Mouse (Mus musculus): ENCODE results near the gene Mif. TPM values are rescaled to one million over a fixed set of nuclear protein-coding genes. Genes with fewer than 3 reads are reported as not detected.

The Mif gene
- total and polyA plus RNA-seq, 3 experiments = 1,217 to 2,151 (median 2,072) TPM

GRCm38 (mm10) chr10:75855416-75855981 is 4.5 kb downstream of the Mif start:
- peaks cover 8% of the 10 kb centered on the region for H3K79me2 ChIP-seq (replicated peaks; ENCODE audit: control insufficient read depth, extremely low read depth, insufficient read depth, poor library complexity, severe bottlenecking)
- no peak for TF ChIP-seq IRF4 (IDR thresholded peaks at IDR 0.05; ENCODE audit: low read depth, low read length)
- no peak for TF ChIP-seq MXI1 (IDR thresholded peaks at IDR 0.05; ENCODE audit: low read depth, low read length)
- no peak for TF ChIP-seq TCF12 (IDR thresholded peaks at IDR 0.05; ENCODE audit: low read depth, low read length)
- no peak for TF ChIP-seq NRF1 (IDR thresholded peaks at IDR 0.05; ENCODE audit: low read depth, low read length)
- no peak for TF ChIP-seq KAT2A (IDR thresholded peaks at IDR 0.05; ENCODE audit: insufficient replicate concordance, low read length)
- no peak for TF ChIP-seq CTCF (conservative IDR thresholded peaks at IDR 0.05 in 1 of 2, IDR thresholded peaks at IDR 0.05 in 1 of 2; ENCODE audit: low read depth in 2 of 2, low read length in 2 of 2)
- TF ChIP-seq BHLHE40 (IDR thresholded peaks at IDR 0.05; ENCODE audit: low read depth, low read length) = no peak
- no peak for TF ChIP-seq PAX5 (IDR thresholded peaks at IDR 0.05; ENCODE audit: low read length)
- TF ChIP-seq MAX (IDR thresholded peaks at IDR 0.05; ENCODE audit: low read length) = no peak
- no peak overlapping the region for H3K4me2 ChIP-seq (ENCODE audit: insufficient read depth, low read depth, poor library complexity, severe bottlenecking)
- in situ Hi-C loops (cut with MboI; ENCODE audit: low pct_ligation_motif_present, low pct_unique_long_range_greater_than_20kb, low sequenced_read_pairs) (loop anchor here (10.0 kb wide), 1 partner anchor 111 kb away; no protein-coding TSS in a partner anchor), dilution Hi-C loops (cut with MboI; ENCODE audit: extremely low pct_ligation_motif_present, extremely low pct_unique_long_range_greater_than_20kb, low sequenced_read_pairs) (no loop called here)
- no peak overlapping the region for H3K27ac ChIP-seq (ENCODE audit: insufficient read depth, low read depth)
- peaks cover 8 to 21% of the 10 kb centered on the region in 2 experiments; a peak in 3 of 4 replicates for H3K4me1 ChIP-seq (ENCODE audit: control insufficient read depth in 1 of 2, insufficient read depth in 2 of 2)
- H3K36me3 ChIP-seq (replicated peaks in 1 of 2; ENCODE audit: control insufficient read depth in 1 of 2, insufficient read depth in 1 of 2, low read length in 1 of 2) = peaks cover 15 to 42% of the 10 kb centered on the region in 2 experiments
- H3K9ac ChIP-seq (ENCODE audit: insufficient read depth, low read depth) = no peak overlapping the region
- no peak for DNase-seq (ENCODE audit: extremely low read depth)
- H3K4me3 ChIP-seq (replicated peaks in 1 of 3; ENCODE audit: low read depth in 2 of 3, low read length in 2 of 3, poor library complexity in 1 of 3) = no peak overlapping the region
- H3K9me3 ChIP-seq (replicated peaks; ENCODE audit: low read length) = peaks cover 4% of the 10 kb centered on the region
- H3K27me3 ChIP-seq (replicated peaks) = no peaks in the 10 kb centered on the region

- TF ChIP-seq GABPA (IDR thresholded peaks at IDR 0.05; ENCODE audit: insufficient replicate concordance, low read depth, low read length) = no peak
- TF ChIP-seq IRF4 (IDR thresholded peaks at IDR 0.05; ENCODE audit: low read depth, low read length) = no peak
- TF ChIP-seq SIN3A (IDR thresholded peaks at IDR 0.05; ENCODE audit: low read length) = no peak
- TF ChIP-seq USF2 (conservative IDR thresholded peaks at IDR 0.05; ENCODE audit: low read depth, low read length) = no peak
- no peak for TF ChIP-seq USF1 (IDR thresholded peaks at IDR 0.05; ENCODE audit: low read depth, low read length)
- no peak for TF ChIP-seq MXI1 (IDR thresholded peaks at IDR 0.05; ENCODE audit: low read depth, low read length)
- TF ChIP-seq ELF1 (IDR thresholded peaks at IDR 0.05; ENCODE audit: low read depth, low read length) = no peak
- no peak for TF ChIP-seq TCF12 (IDR thresholded peaks at IDR 0.05; ENCODE audit: low read depth, low read length)
- TF ChIP-seq KAT2A (IDR thresholded peaks at IDR 0.05; ENCODE audit: insufficient replicate concordance, low read length) = no peak
- TF ChIP-seq JUND (conservative IDR thresholded peaks at IDR 0.05; ENCODE audit: low read depth, low read length) = no peak
- no peak for TF ChIP-seq ZMIZ1 (IDR thresholded peaks at IDR 0.05; ENCODE audit: low read depth, low read length)
- TF ChIP-seq MAZ (IDR thresholded peaks at IDR 0.05; ENCODE audit: low read depth, low read length) = no peak
- no peak for TF ChIP-seq JUN (IDR thresholded peaks at IDR 0.05; ENCODE audit: insufficient read depth, low read depth, low read length)
- no peak for TF ChIP-seq CTCF (conservative IDR thresholded peaks at IDR 0.05 in 1 of 2, IDR thresholded peaks at IDR 0.05 in 1 of 2; ENCODE audit: low read depth in 2 of 2, low read length in 2 of 2)
- no peak for TF ChIP-seq ZNF384 (IDR thresholded peaks at IDR 0.05; ENCODE audit: low read depth, low read length)
- no peak for TF ChIP-seq EP300 (IDR thresholded peaks at IDR 0.05; ENCODE audit: low read length)
- no peak for TF ChIP-seq RAD21 (IDR thresholded peaks at IDR 0.05; ENCODE audit: low read depth, low read length)
- no peak for TF ChIP-seq MAFK (IDR thresholded peaks at IDR 0.05; ENCODE audit: insufficient replicate concordance, low read length)
- no peak for TF ChIP-seq ETS1 (conservative IDR thresholded peaks at IDR 0.05; ENCODE audit: low read depth, low read length)
- Histone ChIP-seq H3K79me2 (replicated peaks; ENCODE audit: control insufficient read depth, extremely low read depth, insufficient read depth, poor library complexity, severe bottlenecking) (peaks cover 8% of the 10 kb centered on the region), H3K9ac (ENCODE audit: insufficient read depth, low read depth) (no peak overlapping the region), H3K27ac (ENCODE audit: insufficient read depth, low read depth) (no peak overlapping the region), H3K36me3 (replicated peaks in 1 of 2; ENCODE audit: control insufficient read depth in 1 of 2, insufficient read depth in 1 of 2, low read length in 1 of 2) (peaks cover 15 to 42% of the 10 kb centered on the region in 2 experiments), H3K4me3 (replicated peaks in 1 of 3; ENCODE audit: low read depth in 2 of 3, low read length in 2 of 3, poor library complexity in 1 of 3) (no peak overlapping the region), H3K4me1 (ENCODE audit: control insufficient read depth in 1 of 2, insufficient read depth in 2 of 2) (peaks cover 8 to 18% of the 10 kb centered on the region in 2 experiments; a peak in 3 of 4 replicates), H3K9me3 (replicated peaks; ENCODE audit: low read length) (peaks cover 4% of the 10 kb centered on the region), H3K27me3 (replicated peaks) (no peaks in the 10 kb centered on the region), H3K4me2 (ENCODE audit: insufficient read depth, low read depth, poor library complexity, severe bottlenecking) (no peak overlapping the region)
- in situ Hi-C loops (cut with MboI; ENCODE audit: low pct_ligation_motif_present, low pct_unique_long_range_greater_than_20kb, low sequenced_read_pairs) (loop anchor here (10.0 kb wide), 1 partner anchor 110 kb away; no protein-coding TSS in a partner anchor), dilution Hi-C loops (cut with MboI; ENCODE audit: extremely low pct_ligation_motif_present, extremely low pct_unique_long_range_greater_than_20kb, low sequenced_read_pairs) (no loop called here)
- no peak for DNase-seq (ENCODE audit: extremely low read depth)
Measured at GRCm38 (mm10) chr10:75854791-75855190, 5.2 kb downstream of the Mif start.
